Comparison of ENCODE assay signal across 8 mouse cellular contexts in genomic region chr1:177623304-177623726, GRCm38 (mm10).
DNase-seq lines count a peak whose midpoint lies in the region; ATAC-seq and TF ChIP-seq lines count a peak whose summit lies in the region.

No protein-coding gene starts in this region.

- no peak overlapping the region for H3K9ac ChIP-seq in kidney, embryonic 15.5 days
- H3K9ac ChIP-seq in midbrain, embryonic 14.5 days (replicated peaks; ENCODE audit: low read length), result no peak overlapping the region

- H3K4me1 ChIP-seq in kidney, embryonic 15.5 days, result peaks cover 20% of the 10 kb centered on the region
- no peaks in the 10 kb centered on the region for H3K4me1 ChIP-seq in midbrain, embryonic 14.5 days (ENCODE audit: control insufficient read depth, insufficient read depth, low read length)

- no peaks in the 10 kb centered on the region for H3K27me3 ChIP-seq in C2C12 (ENCODE audit: control insufficient read depth, insufficient read depth, insufficient read length)
- no peaks in the 10 kb centered on the region for H3K27me3 ChIP-seq in kidney, embryonic 15.5 days
- H3K27me3 ChIP-seq in midbrain, embryonic 14.5 days (ENCODE audit: control insufficient read depth, insufficient read depth, low read length), result no peaks in the 10 kb centered on the region

- DNase-seq in adrenal gland, adult 8-10 months, result peak; percentile 38
- peak; percentile 54 to 80 for DNase-seq in heart, adult 18-20 months
- peak; percentile 62 to 83 for DNase-seq in lung, postnatal 4 days
- DNase-seq in layer of hippocampus, adult 2 months (ENCODE audit: low spot score in 2 of 2), result no peak
- DNase-seq in midbrain, embryonic 14.5 days, result no peak

- TF ChIP-seq CTCF in C2C12 (IDR thresholded peaks at IDR 0.05; ENCODE audit: control insufficient read depth, insufficient read depth, insufficient read length), result no peak
- TF ChIP-seq CTCF in layer of hippocampus, adult 2 months (conservative IDR thresholded peaks at IDR 0.05), result no peak

- no peaks in the 10 kb centered on the region for H3K36me3 ChIP-seq in C2C12 (ENCODE audit: control insufficient read depth, insufficient read depth)
- no peaks in the 10 kb centered on the region for H3K36me3 ChIP-seq in kidney, embryonic 15.5 days
- no peaks in the 10 kb centered on the region for H3K36me3 ChIP-seq in midbrain, embryonic 14.5 days (ENCODE audit: control insufficient read depth, insufficient read depth, low read length)

- no peak overlapping the region for H3K4me3 ChIP-seq in C2C12 (ENCODE audit: insufficient read depth, poor library complexity, severe bottlenecking)
- H3K4me3 ChIP-seq in kidney, embryonic 15.5 days (replicated peaks), result no peak overlapping the region
- no peak overlapping the region for H3K4me3 ChIP-seq in layer of hippocampus, adult 2 months
- H3K4me3 ChIP-seq in midbrain, embryonic 14.5 days (replicated peaks; ENCODE audit: low read depth, low read length), result no peak overlapping the region

- WGBS in kidney, embryonic 15.5 days, result 25% methylated on average over 6 of the region's 6 CpGs
- 57% methylated on average over 6 of the region's 6 CpGs for WGBS in midbrain, embryonic 14.5 days

- H3K9me3 ChIP-seq in kidney, embryonic 15.5 days (replicated peaks), result no peaks in the 10 kb centered on the region
- H3K9me3 ChIP-seq in midbrain, embryonic 14.5 days (ENCODE audit: control insufficient read depth, low read length), result no peaks in the 10 kb centered on the region

- H3K79me3 ChIP-seq in C2C12 (ENCODE audit: low read depth), result no peaks in the 10 kb centered on the region

- ATAC-seq in kidney, embryonic 15.5 days (replicated peaks; ENCODE audit: low FRiP score), result peak; percentile 72
- ATAC-seq in erythroid progenitor cell, adult 5-6 weeks (replicated peaks; ENCODE audit: low FRiP score, poor library complexity, severe bottlenecking), result no peak
- no peak for ATAC-seq in midbrain, embryonic 14.5 days (ENCODE audit: low FRiP score, low TSS enrichment)

- no peak overlapping the region for H3K4me2 ChIP-seq in kidney, embryonic 15.5 days
- H3K4me2 ChIP-seq in midbrain, embryonic 14.5 days (ENCODE audit: low read length), result no peak overlapping the region

- H3K27ac ChIP-seq in kidney, embryonic 15.5 days, result peak overlapping the region; percentile 71
- H3K27ac ChIP-seq in layer of hippocampus, adult 2 months, result no peak overlapping the region
- H3K27ac ChIP-seq in midbrain, embryonic 14.5 days (replicated peaks; ENCODE audit: low read depth, low read length), result no peak overlapping the region

- no peaks in the 10 kb centered on the region for H3K79me2 ChIP-seq in C2C12 (ENCODE audit: control insufficient read depth, insufficient read depth)

- H3ac ChIP-seq in C2C12 (ENCODE audit: control insufficient read depth, insufficient read length, low read depth), result peak overlapping the region; percentile 3

TF ChIP-seq in C2C12, 6 proteins besides CTCF, POLR2A, EP300 and RAD21:
- TF ChIP-seq USF1 (IDR thresholded peaks at IDR 0.05; ENCODE audit: low read depth), result peak; percentile 52
- TF ChIP-seq MYOG (IDR thresholded peaks at IDR 0.05; ENCODE audit: control insufficient read depth, extremely low read depth, insufficient read length), result no peak
- TF ChIP-seq FOSL1 (IDR thresholded peaks at IDR 0.05; ENCODE audit: insufficient read depth, low read length, poor library complexity, severe bottlenecking), result peak; percentile 56
- TF ChIP-seq MAX (IDR thresholded peaks at IDR 0.05), result peak; percentile 75
- TF ChIP-seq CEBPB (IDR thresholded peaks at IDR 0.05; ENCODE audit: low read depth), result no peak
- TF ChIP-seq MYOD1 (IDR thresholded peaks at IDR 0.05; ENCODE audit: control insufficient read depth, insufficient read length, low read depth), result peak; percentile 86

Comparison
In these comparisons a context has a peak if more than half of its experiments do, and no peak if none do; other contexts are left out.
1. DNase-seq: peak in adrenal gland, adult 8-10 months (single experiment), heart, adult 18-20 months (2 of 2) and lung, postnatal 4 days (2 of 2); none in layer of hippocampus, adult 2 months (0 of 2) and midbrain, embryonic 14.5 days (single experiment).